Mouse (Mus musculus) right cerebral cortex, postnatal 10 days (tissue): ENCODE results near the gene Phykpl.
A peak's percentile ranks its signal among the peaks of the same experiment; 100 is the strongest.

ENCODE experiments used
- DNase-seq, 2 experiments: peaks; one replicate each; pipeline ENCODE4 v3.0.0; 2021; ENCODE audit warnings: low spot score in 2 of 2

Gene Phykpl

DNA sequence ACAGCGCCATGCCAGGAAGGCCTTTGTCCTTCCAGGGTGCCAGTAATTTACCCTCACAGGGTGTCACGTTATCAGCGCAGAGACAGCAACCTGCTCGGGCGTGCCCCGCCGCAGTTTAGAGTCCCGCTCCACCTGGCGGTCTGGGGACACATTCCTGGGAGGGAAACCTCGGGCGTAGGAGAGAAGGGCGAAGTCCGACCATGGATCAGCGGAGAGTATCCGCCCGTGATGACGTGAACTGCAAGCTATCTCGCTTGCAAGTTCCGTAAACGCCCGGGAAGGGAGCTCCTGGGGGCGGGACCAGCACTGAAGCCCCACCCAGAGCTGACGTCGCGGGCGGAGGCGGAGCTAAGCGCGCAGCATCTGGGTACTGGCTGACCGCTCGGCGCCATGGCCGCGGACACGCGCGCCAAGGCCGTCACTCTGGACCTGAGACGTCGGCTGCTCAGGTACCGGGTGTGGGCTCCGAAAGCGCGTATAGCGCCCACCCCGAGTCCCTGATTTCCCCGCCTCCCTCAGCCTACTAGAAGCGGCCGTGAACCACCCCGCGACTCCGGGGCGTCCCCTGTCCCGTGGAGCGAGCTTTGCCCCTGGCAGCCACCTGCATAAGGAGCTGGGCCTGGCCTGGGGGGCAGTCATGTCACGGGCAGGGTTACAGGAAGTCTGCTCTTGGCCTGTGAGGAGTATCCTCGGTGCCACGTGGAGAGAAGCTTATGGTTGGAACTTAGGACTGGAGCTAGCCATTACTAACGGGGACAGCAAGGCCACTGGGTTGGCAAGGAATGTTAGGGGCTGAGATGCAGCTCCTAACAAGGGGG, at the start of gene Phykpl:
TSS of gene Phykpl (plus strand) at position 327 of the 818 bp plus-strand sequence.
- peak; percentile 95 to 96 for DNase-seq

GRCm38 (mm10) chr11:51538388-51538787, 46.2 kb upstream of the Phykpl start:
- DNase-seq, result no peak

DNA sequence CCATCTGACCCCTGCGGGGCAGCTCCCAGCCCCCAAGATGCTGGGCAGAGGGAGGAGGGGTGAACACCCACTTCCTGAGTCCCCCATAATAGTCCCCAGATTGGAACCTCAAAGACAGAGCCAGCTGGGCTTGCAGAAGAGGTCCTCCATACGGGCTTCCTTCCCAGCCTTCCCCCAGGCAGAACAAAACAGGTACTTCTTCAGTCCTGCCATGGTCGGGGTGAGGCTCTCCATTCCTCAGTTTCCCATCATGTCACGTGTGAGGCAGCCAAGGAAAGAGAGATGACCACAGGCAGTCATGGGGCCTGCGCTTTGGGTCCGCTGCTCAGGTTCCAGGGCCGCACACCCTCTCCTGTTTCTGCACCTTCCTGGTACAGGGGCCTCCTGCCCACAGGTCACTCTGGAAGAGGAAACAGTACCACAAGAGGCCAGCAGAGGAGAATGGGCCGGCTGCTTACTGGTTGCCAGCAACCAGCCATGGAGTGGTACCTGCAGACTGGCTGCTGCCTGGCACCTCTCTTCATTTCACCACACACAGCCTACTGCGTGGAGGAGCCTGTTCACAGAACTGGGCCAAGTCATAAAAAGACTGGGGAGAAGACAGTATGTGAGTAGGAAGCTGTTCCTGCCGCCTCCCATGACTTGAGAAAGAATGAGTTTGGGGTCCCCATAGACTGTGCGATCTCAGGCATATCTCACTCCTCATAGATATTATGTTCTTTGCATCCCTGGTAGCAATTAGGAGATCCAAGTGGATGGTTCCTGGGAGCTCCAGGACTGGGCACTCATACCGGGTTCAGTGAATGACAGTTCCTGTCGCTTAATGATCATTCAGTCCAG, 45.4 kb upstream of the Phykpl start:
- no peak for DNase-seq

DNA sequence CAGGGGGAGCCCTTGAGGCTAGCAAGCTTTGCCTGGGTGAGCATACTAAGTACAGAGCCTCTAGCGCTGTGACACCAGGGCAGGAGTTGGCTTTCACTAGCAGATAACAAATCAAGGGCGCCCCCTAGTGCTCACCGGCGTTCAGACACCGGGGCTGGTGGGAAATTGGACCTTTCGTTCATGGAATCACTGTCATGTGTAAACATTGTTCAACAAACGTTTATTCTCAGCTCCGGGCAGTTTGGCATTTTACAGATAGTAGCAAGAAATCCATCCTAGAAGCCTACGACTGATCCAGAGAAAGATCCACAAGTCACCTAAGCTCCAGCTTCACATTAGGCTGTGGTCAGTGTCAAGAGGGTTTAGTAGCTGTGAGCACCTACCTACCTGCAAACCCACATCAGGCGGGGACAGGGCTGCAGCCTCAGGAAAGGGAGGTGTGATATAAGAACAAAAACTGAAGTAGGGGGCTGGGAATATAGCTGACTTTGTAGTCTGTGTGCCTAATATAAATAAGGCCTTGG, 44.7 kb upstream of the Phykpl start:
- peak; percentile 93 to 95 for DNase-seq

DNA sequence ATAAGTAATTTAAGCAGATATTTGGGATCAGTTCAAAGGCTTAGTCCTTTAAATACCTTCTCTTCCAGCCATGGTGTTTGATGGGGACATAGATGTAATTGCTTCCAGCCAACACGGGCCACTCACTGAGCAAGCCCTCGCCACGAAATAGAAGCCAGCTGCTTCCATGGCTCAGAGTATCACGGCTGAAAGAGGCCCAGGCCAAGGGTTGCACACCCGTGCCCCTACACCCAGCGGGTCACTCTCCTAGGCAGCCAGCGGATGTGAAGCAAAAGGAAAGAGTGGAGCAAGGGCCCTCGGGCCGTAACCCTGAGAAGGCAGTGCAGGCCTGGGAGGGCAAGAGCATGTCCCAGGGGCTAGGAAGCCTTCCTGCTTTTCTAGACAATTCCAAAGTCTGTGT, 42.1 kb upstream of the Phykpl start:
- DNase-seq, result no peak

GRCm38 (mm10) chr11:51543487-51544050, 41.0 kb upstream of the Phykpl start:
- DNase-seq, result no peak

- DNase-seq, result no peak
These were observed 40.1 kb upstream of the Phykpl start for GRCm38 (mm10) chr11:51544413-51544812.

GRCm38 (mm10) chr11:51545811-51546210, 38.7 kb upstream of the Phykpl start:
- DNase-seq, result no peak

DNA sequence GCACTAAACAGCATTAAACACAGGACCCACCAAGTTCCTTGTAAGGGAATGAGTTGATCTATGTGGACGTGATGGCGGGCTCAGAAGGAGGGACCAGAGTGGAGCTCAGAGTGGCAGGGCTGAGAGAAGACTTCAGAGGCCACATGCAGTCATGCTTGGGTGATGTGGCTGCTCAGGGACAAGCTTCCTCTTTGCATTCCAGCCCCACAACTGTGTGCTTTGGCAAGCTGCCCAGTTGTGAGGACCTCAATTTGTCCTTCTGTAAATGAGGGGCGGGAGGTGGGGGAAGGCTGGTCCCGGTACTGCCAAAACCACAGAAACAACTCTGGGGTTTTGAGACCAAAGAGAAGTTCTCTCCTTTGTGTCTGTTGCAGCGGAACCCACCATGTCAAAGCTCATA, 33.3 kb upstream of the Phykpl start:
- DNase-seq, result peak; percentile 41 to 58

DNA sequence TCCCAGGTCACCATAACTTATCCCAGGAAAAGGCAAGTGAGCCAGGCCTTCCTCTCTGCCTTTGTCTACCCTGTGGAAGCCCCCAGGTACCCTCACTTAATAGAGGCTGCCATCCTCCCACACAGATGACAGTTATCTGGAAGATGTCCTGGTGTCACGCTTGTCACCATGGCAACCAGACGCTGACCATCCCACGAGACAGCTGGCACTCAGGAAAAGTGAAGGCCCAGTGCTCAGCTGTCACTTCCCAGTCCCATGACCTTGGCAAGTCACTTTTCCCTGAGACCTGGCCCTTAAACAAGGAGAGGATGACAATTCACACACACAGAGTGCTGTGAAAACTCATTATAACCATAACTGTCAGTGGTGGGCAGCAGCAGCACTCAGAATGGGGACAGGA, 32.5 kb upstream of the Phykpl start:
- no peak for DNase-seq

DNA sequence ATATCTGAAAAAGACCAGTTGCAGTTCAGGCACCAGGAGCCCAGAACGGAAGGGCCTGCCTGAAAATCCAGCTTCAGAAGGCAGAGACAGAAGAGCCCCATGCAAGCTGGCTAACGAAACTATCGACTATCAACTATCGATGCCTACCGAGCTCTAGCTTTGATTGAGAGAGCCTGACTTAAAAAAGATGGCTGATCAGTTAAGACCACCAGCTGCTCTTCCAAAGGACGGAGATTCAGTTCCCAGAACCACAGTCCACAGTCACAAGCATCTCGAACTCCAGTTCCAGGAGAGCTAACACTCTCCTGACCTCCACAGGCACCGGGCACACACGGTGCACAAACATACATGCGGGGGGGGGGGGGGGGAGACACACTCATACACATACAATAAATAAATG, 30.0 kb upstream of the Phykpl start:
- DNase-seq, result no peak

GRCm38 (mm10) chr11:51555066-51555465, 29.5 kb upstream of the Phykpl start:
- no peak for DNase-seq

GRCm38 (mm10) chr11:51563276-51563675, 21.3 kb upstream of the Phykpl start:
- no peak for DNase-seq

GRCm38 (mm10) chr11:51565062-51565461, 19.5 kb upstream of the Phykpl start:
- DNase-seq, result no peak

DNA sequence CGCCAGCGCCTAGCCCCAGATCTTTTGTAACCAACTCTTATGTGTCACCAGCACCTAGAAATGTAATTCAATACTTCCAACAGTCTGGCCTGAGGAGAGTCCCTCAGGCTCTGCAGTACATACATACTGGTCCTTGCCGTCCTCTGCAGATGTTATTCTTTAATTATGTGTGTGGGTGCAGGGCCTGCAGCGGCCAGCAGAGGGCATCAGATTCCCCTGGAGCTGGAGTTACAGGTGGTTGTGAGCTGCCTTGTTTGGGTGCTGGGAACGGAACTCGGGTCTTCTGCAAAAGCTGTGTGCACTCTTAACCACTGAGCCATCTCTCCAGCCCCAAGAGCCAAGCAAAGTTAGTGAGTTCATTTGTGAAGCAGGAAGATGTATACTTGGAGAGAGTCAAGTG, 18.6 kb upstream of the Phykpl start:
- DNase-seq, result no peak

GRCm38 (mm10) chr11:51568801-51569200, 15.8 kb upstream of the Phykpl start:
- DNase-seq, result no peak

DNA sequence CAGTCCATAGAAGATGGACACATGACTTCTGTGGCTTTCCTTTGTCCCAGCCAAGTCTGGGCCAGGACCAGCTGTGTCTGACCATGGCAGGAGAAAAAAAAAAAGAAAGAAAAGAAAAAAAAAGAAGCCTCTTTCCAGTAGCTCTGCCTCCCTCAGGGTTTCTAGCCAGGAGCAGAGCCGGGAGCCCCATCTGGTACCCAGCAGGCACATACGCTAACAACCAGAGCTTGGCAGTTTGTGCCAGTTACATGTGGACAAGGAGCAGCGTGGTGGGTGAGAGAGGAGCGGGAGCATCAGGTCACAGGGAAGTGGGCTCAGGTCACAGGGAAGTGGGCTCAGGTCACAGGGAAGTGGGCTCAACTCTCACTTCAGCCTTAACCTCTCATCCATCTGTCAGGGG, 8.1 kb upstream of the Phykpl start:
- DNase-seq, result peak; percentile 45 to 50

GRCm38 (mm10) chr11:51577587-51577986, 7.0 kb upstream of the Phykpl start:
- no peak for DNase-seq

GRCm38 (mm10) chr11:51579024-51579423, 5.5 kb upstream of the Phykpl start:
- DNase-seq, result no peak

GRCm38 (mm10) chr11:51582713-51583112, 1.8 kb upstream of the Phykpl start:
- DNase-seq, result peak; percentile 48 to 69

DNA sequence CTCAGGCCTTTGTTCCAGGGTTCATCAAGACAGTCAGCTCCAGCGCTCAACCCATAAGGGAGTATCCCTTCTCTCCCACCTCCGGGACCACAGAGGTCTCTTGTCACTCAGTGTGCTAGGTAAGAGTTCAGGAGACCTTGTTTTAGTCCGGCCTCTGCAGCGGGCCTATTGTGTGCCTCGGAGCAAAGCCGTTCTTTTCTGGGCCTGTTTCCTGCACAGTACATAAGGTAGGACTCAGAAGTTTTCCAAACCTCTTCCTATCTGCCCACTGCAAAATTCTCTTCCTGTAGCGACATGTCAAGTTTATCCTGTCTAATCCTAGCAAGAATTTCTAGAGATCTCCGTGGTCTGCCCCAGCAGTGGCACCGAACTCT, 513 bp upstream of the Phykpl start:
- DNase-seq, result peak in 1 of 2 experiments; percentile 41

DNA sequence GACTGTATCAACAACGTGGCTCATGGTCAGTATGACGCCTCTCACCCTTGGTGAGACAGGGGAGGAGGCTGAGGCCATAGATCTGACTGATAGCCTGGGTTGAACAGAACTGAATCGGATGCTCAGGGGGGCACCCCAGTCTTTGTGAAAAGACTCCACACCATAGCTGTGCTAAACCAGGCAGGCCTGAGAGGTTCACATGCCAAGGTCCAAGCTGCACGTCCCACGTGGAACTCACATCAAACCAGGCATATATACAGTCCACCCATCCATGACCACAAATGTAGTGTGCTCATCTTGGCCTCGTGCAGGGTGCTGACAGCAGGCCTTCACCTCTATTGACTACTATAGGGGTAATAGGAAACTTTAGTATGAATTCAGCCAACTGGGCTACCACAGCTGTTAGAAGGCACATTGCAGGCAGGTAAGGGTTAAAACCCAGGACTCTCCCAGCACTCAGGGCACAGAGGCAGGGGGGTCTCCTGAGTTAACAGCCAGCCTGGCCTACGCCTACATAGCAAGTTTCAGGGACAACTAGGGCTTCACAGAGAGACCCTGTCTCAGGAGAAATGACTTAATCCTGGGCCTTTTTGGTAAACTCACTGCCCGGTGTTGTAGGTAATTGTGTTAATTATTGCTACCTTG, 1.2 kb downstream of the Phykpl start:
- peak in 1 of 2 experiments; percentile 34 for DNase-seq
